10 mouse cellular contexts compared by ENCODE assay signal in genomic region chr2:15869380-15869779, GRCm38 (mm10).
DNase-seq lines count a peak whose midpoint lies in the region.
"Had no signal": no experiment of that assay in that cellular context is flagged by ENCODE, and none has a peak within 500 bp of the region (broad histone marks: within the 10 kb centered on the region; RNA-seq: fewer than 3 reads in every experiment).

No protein-coding gene starts in this region.

- DNase-seq in adrenal gland, postnatal 10 days: peak; percentile 1
- no peak for DNase-seq in adrenal gland, postnatal 36 days
- DNase-seq in kidney, adult 9 months: peak; percentile 0
- DNase-seq in kidney, adult 11 months: no peak
- DNase-seq in thymus, postnatal 14 days: peak; percentile 6
- no peak for DNase-seq in thymus, postnatal 0 days (ENCODE audit: low spot score)
- DNase-seq in testis, postnatal 10 days (ENCODE audit: low spot score): peak; percentile 35
- no peak for DNase-seq in right cerebral cortex, postnatal 14 days
- DNase-seq: adrenal gland, postnatal 25 days; lung, adult 2 months had no signal

Comparison
In these comparisons a context has a peak if more than half of its experiments do, and no peak if none do; other contexts are left out.
1. DNase-seq: peak in adrenal gland, postnatal 10 days (single experiment), kidney, adult 9 months (single experiment), thymus, postnatal 14 days (single experiment) and testis, postnatal 10 days (single experiment); none in adrenal gland, postnatal 36 days (0 of 2), kidney, adult 11 months (single experiment), thymus, postnatal 0 days (single experiment) and right cerebral cortex, postnatal 14 days (single experiment).